ENCODE assay signal across 34 mouse cellular contexts in the genomic region with DNA sequence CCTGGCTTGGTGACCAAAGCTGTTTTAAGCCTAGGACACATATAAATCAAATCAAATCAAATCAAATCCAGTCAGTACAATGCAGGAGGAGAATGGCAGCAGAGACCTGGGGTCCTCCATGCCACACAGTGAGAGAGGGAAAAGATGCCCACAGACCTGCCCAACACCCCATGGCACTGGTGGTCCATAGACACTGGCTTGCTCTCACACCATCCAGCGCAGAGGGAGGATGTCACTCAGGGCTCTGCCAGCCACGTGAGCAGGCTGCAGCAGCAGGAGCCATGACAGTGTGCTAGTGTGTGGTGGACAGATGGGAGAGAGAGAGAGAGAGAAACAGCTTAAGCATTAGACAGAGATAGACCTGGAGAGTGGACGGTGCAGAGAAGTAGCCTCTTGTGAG. TPM values are rescaled to one million over a fixed set of nuclear protein-coding genes. Genes with fewer than 3 reads are reported as not detected.
DNase-seq lines count a peak whose midpoint lies in the region; ATAC-seq and TF ChIP-seq lines count a peak whose summit lies in the region.
"Had no signal": no experiment of that assay in that cellular context is flagged by ENCODE, and none has a peak within 500 bp of the region (broad histone marks: within the 10 kb centered on the region; RNA-seq: fewer than 3 reads in every experiment).

No protein-coding gene starts in this region.

- no peak for DNase-seq in cerebellum, postnatal 4 days (ENCODE audit: low spot score in 2 of 2)
- DNase-seq in hindbrain, postnatal 0 days (ENCODE audit: low spot score): peak; percentile 45
- no peak for DNase-seq in hindbrain, embryonic 11.5 days (ENCODE audit: low spot score)
- DNase-seq in brain, adult 2 months (ENCODE audit: low read depth, low spot score): peak; percentile 50
- DNase-seq in cerebellum, postnatal 25 days: peak; percentile 21 to 24
- no peak for DNase-seq in layer of hippocampus, postnatal 14 days (ENCODE audit: low spot score in 2 of 2)
- no peak for DNase-seq in layer of hippocampus, adult 18-20 months (ENCODE audit: low spot score in 2 of 2)
- DNase-seq: adrenal gland, adult 2 months; adrenal gland, postnatal 36 days; forebrain, postnatal 0 days; gastrocnemius, postnatal 25 days; heart, adult 11 months; kidney, adult 8-10 months; kidney, postnatal 4 days; lung, embryonic 14.5 days; lung, postnatal 14 days; thymus, postnatal 4 days had no signal

- H3K27ac ChIP-seq in hindbrain, postnatal 0 days: peak overlapping the region; percentile 3; the same call in 1 of the 2 replicates
- H3K27ac ChIP-seq in hindbrain, embryonic 11.5 days (ENCODE audit: low read depth, low read length): no peak overlapping the region
- H3K27ac ChIP-seq: embryonic facial prominence, embryonic 10.5 days; embryonic facial prominence, embryonic 15.5 days; forebrain, embryonic 12.5 days; heart, embryonic 10.5 days; heart, embryonic 15.5 days; kidney, postnatal 0 days; limb, embryonic 12.5 days; liver, embryonic 15.5 days had no signal

- no peaks in the 10 kb centered on the region for H3K27me3 ChIP-seq in hindbrain, postnatal 0 days (ENCODE audit: insufficient read depth, low read length)
- no peaks in the 10 kb centered on the region for H3K27me3 ChIP-seq in hindbrain, embryonic 11.5 days (ENCODE audit: control insufficient read depth, insufficient read depth, low read length)
- H3K27me3 ChIP-seq: CH12.LX; embryonic facial prominence, embryonic 15.5 days; forebrain, embryonic 12.5 days; heart, embryonic 15.5 days; limb, embryonic 12.5 days; liver, embryonic 15.5 days had no signal

- peak; percentile 66; the same call in 1 of the 2 replicates for ATAC-seq in cerebellum, adult (ENCODE audit: insufficient number of reproducible peaks, low FRiP score, low TSS enrichment)
- ATAC-seq in hindbrain, postnatal 0 days: peak; percentile 81
- ATAC-seq in hindbrain, embryonic 11.5 days (ENCODE audit: low FRiP score): no peak
- ATAC-seq: activated CD4-positive, CD25-positive, alpha-beta regulatory T cell, adult 4 months; forebrain, postnatal 0 days; intestine, embryonic 16.5 days had no signal

- H3K36me3 ChIP-seq in hindbrain, postnatal 0 days (ENCODE audit: insufficient read depth, low read length): no peaks in the 10 kb centered on the region
- H3K36me3 ChIP-seq in hindbrain, embryonic 11.5 days (ENCODE audit: control insufficient read depth, insufficient read depth, low read length): no peaks in the 10 kb centered on the region
- H3K36me3 ChIP-seq: embryonic facial prominence, embryonic 10.5 days; embryonic facial prominence, embryonic 15.5 days; forebrain, embryonic 12.5 days; heart, embryonic 10.5 days; heart, embryonic 15.5 days; limb, embryonic 12.5 days; liver, embryonic 15.5 days had no signal

- no peak overlapping the region for H3K4me2 ChIP-seq in hindbrain, postnatal 0 days (ENCODE audit: low read depth, low read length)
- no peak overlapping the region for H3K4me2 ChIP-seq in hindbrain, embryonic 11.5 days (replicated peaks; ENCODE audit: low read depth, low read length)
- H3K4me2 ChIP-seq: embryonic facial prominence, embryonic 15.5 days; forebrain, embryonic 12.5 days; heart, embryonic 15.5 days; limb, embryonic 12.5 days; liver, embryonic 15.5 days; lung, embryonic 14.5 days had no signal

- H3K9ac ChIP-seq in hindbrain, postnatal 0 days (replicated peaks; ENCODE audit: low read length): no peak overlapping the region
- no peak overlapping the region for H3K9ac ChIP-seq in hindbrain, embryonic 11.5 days (ENCODE audit: low read depth, low read length)
- H3K9ac ChIP-seq: embryonic facial prominence, embryonic 15.5 days; forebrain, embryonic 12.5 days; forebrain, postnatal 0 days; heart, embryonic 15.5 days; limb, embryonic 12.5 days; liver, embryonic 15.5 days; lung, embryonic 14.5 days had no signal

- no peak for TF ChIP-seq CTCF in hindbrain, postnatal 0 days (IDR thresholded peaks at IDR 0.05; ENCODE audit: low read depth)

- H3K4me1 ChIP-seq in hindbrain, postnatal 0 days (ENCODE audit: insufficient read depth, low read length): no peaks in the 10 kb centered on the region
- no peaks in the 10 kb centered on the region for H3K4me1 ChIP-seq in hindbrain, embryonic 11.5 days (replicated peaks; ENCODE audit: control insufficient read depth, insufficient read depth, low read length)
- H3K4me1 ChIP-seq: embryonic facial prominence, embryonic 10.5 days; embryonic facial prominence, embryonic 15.5 days; forebrain, embryonic 12.5 days; heart, embryonic 15.5 days; limb, embryonic 12.5 days; liver, embryonic 15.5 days had no signal

- WGBS in hindbrain, postnatal 0 days: 71% methylated on average over 3 of the region's 3 CpGs
- 73% methylated on average over 3 of the region's 3 CpGs for WGBS in hindbrain, embryonic 11.5 days

- no peaks in the 10 kb centered on the region for H3K9me3 ChIP-seq in hindbrain, postnatal 0 days (ENCODE audit: low read length)
- no peaks in the 10 kb centered on the region for H3K9me3 ChIP-seq in hindbrain, embryonic 11.5 days (ENCODE audit: control insufficient read depth, low read length)
- H3K9me3 ChIP-seq: embryonic facial prominence, embryonic 10.5 days; embryonic facial prominence, embryonic 15.5 days; forebrain, embryonic 12.5 days; heart, embryonic 10.5 days; heart, embryonic 15.5 days; limb, embryonic 12.5 days; liver, embryonic 15.5 days had no signal

- H3K4me3 ChIP-seq in hindbrain, postnatal 0 days (ENCODE audit: low read length): no peak overlapping the region
- H3K4me3 ChIP-seq in hindbrain, embryonic 11.5 days (ENCODE audit: low read depth, low read length): no peak overlapping the region
- H3K4me3 ChIP-seq: embryonic facial prominence, embryonic 10.5 days; embryonic facial prominence, embryonic 15.5 days; forebrain, embryonic 12.5 days; heart, embryonic 10.5 days; heart, embryonic 15.5 days; limb, embryonic 12.5 days; liver, embryonic 15.5 days had no signal

RNA-seq across cellular contexts. Expression of a gene that starts 19.2 kb away (rescaled TPM):
- 1.6 and 2.1 TPM in 2 replicates for total RNA-seq in hindbrain, postnatal 0 days (2014; rRNA removed)
- polyA plus RNA-seq in hindbrain, postnatal 0 days (2015; fragmentation: Nextera tagmentation; extraction: Ambion mirVana): 1.2 TPM in 2 replicates
- 1.3 and 3.3 TPM in 2 replicates for polyA plus RNA-seq in hindbrain, embryonic 11.5 days (2014; fragmentation: Nextera tagmentation; extraction: Ambion mirVana)
- 1 to 10 TPM; 1.5 to 1.8 TPM for total RNA-seq in layer of hippocampus, postnatal 14 days (2021)
- 1 to 10 TPM; 1.7 to 2.1 TPM for total RNA-seq in layer of hippocampus, adult 18-20 months (2021)
- total RNA-seq: CH12.LX; liver, adult 2 months; neutrophil, adult 5-6 weeks had no signal
- polyA plus RNA-seq: activated CD4-positive, CD25-positive, alpha-beta regulatory T cell, adult 4 months; C2C12; liver, adult 2 months; liver, embryonic 15.5 days; testis, adult 2 months; thymus, postnatal 0 days had no signal

Comparison
In these comparisons a context has a peak if more than half of its experiments do, and no peak if none do; other contexts are left out.
1. DNase-seq: peak in hindbrain, postnatal 0 days (single experiment), brain, adult 2 months (single experiment) and cerebellum, postnatal 25 days (2 of 2); none in cerebellum, postnatal 4 days (0 of 2), hindbrain, embryonic 11.5 days (single experiment), layer of hippocampus, postnatal 14 days (0 of 2) and layer of hippocampus, adult 18-20 months (0 of 2).